Mouse (Mus musculus): ENCODE measurements around the gene Comtd1.

DNA sequence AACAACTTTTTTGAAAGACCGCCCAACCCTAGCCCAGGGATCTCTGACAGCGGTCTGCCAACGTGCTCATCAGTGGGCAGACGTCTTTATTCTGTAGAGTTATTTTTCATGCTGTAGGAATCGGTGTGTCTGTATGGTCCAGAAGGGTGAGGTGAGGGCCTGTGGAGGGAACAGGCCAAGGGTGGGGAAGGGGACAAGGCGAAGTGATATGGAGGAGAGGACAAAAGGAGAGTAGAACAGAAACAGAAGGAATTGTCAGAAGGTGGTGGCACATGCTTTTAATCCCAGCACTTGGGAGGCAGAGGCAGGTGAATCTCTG lies 43.5 kb upstream of the Comtd1 start:
- no peak for TF ChIP-seq POLR2A (IDR thresholded peaks at IDR 0.05; ENCODE audit: control insufficient read depth, extremely low read depth, insufficient read depth, low read length, poor library complexity)
- TF ChIP-seq CTCF (IDR thresholded peaks at IDR 0.05; ENCODE audit: borderline replicate concordance, control insufficient read depth, extremely low read depth, insufficient read depth, low read length, poor library complexity), result no peak

All from thymus, adult 2 months (tissue).